Mouse (Mus musculus) olfactory bulb, adult 2 months (tissue): ENCODE results near the gene Dram1.

Experiments used
- CTCF ChIP-seq: fragments of 200-500 bp; IDR thresholded peaks from 2 replicates; pipeline ENCODE4 v1.5.1; 2012; ENCODE audit warnings: low read depth, mild to moderate bottlenecking, low read length, moderate library complexity; ENCODE audit not compliant: insufficient read depth
- POLR2A ChIP-seq: fragments of 200-500 bp; IDR thresholded peaks from 2 replicates; pipeline ENCODE4 v1.6.1; 2012; ENCODE audit warnings: mild to moderate bottlenecking, low read depth, low read length, moderate library complexity; ENCODE audit not compliant: insufficient read depth

- no peak for TF ChIP-seq POLR2A
- no peak for TF ChIP-seq CTCF
These were observed 19.9 kb upstream of the Dram1 start for GRCm38 (mm10) chr10:88398668-88399243.
